Mouse (Mus musculus) intestine, postnatal 0 days (tissue): Measurements from ENCODE around the gene Xpr1. TPM values are rescaled to one million over a fixed set of nuclear protein-coding genes. Genes with fewer than 3 reads are reported as not detected.
A peak's percentile ranks its signal among the peaks of the same experiment; 100 is the strongest.

ENCODE experiments used
- ATAC-seq: fragments of 200-750 bp; cut with Nextera tagmentation; 2 replicates; pipeline ENCODE4 v1.8.0; 2017; ENCODE audit warnings: mild to moderate bottlenecking, moderate TSS enrichment, moderate library complexity
- H3K27ac ChIP-seq: fragments of 300-500 bp; sonication (generic); 2 replicates; pipeline ENCODE4 v1.5.1; 2014; ENCODE audit warnings: mild to moderate bottlenecking, low read depth, low read length, moderate library complexity
- H3K27me3 ChIP-seq: fragments of 300-500 bp; sonication (generic); replicated peaks from 2 replicates; pipeline ENCODE4 v1.6.1; 2014; ENCODE audit warnings: low read length, mixed read lengths; ENCODE audit not compliant: control insufficient read depth, insufficient read depth
- H3K36me3 ChIP-seq: fragments of 300-500 bp; sonication (generic); 2 replicates; pipeline ENCODE4 v1.6.1; 2014; ENCODE audit warnings: mild to moderate bottlenecking, moderate library complexity; ENCODE audit not compliant: control insufficient read depth, insufficient read depth
- H3K4me1 ChIP-seq: fragments of 300-500 bp; sonication (generic); replicated peaks from 2 replicates; pipeline ENCODE4 v1.6.1; 2014; ENCODE audit warnings: antibody characterized with exemption, low read length, mixed read lengths; ENCODE audit not compliant: control insufficient read depth, insufficient read depth
- H3K4me2 ChIP-seq: fragments of 300-500 bp; sonication (generic); replicated peaks from 2 replicates; pipeline ENCODE4 v1.6.1; 2014; ENCODE audit warnings: low read depth, mild to moderate bottlenecking, moderate library complexity
- H3K4me3 ChIP-seq: fragments of 300-500 bp; sonication (generic); 2 replicates; pipeline ENCODE4 v1.5.1; 2014; ENCODE audit warnings: low read depth, low read length
- H3K9ac ChIP-seq: fragments of 300-500 bp; sonication (generic); 2 replicates; pipeline ENCODE4 v1.6.1; 2014; ENCODE audit warnings: mild to moderate bottlenecking, low read depth, low read length
- H3K9me3 ChIP-seq: fragments of 300-500 bp; sonication (generic); 2 replicates; pipeline ENCODE4 v1.6.1; 2016; ENCODE audit warnings: mixed run types; ENCODE audit not compliant: control insufficient read depth
- CTCF ChIP-seq: sonication (generic); IDR thresholded peaks from 2 replicates; pipeline ENCODE4 v1.5.1; 2016; ENCODE audit warnings: low read depth, mild to moderate bottlenecking, control low read depth, antibody characterized with exemption, moderate library complexity
- WGBS: fragments of 180-500 bp; shearing (Covaris S2); extraction: QIAGEN DNeasy Blood & Tissue Kit; methylation state at CpG from one replicate; pipeline ENCODE4 v1.1.7; 2014; 5-methylcytosine and 5-hydroxymethylcytosine counted together
- microRNA-seq: library from miRNA; unstranded; fragments of <30 nt; microRNA quantifications from one replicate; pipeline ENCODE4, GENCODE M21; 2016
- polyA plus RNA-seq: library from polyadenylated mRNA; unstranded; fragments of >200 nt; fragmentation: Nextera tagmentation; extraction: Ambion mirVana; gene quantifications from 2 replicates; pipeline ENCODE4 v1.2.1, GENCODE M21; 2015

The Xpr1 gene
- polyA plus RNA-seq, 1 experiment from 2014 or later, result 5.8 TPM

GRCm38 (mm10) chr1:155235641-155236040, 181.6 kb downstream of the Xpr1 start:
- H3K4me3 ChIP-seq, result no peak overlapping the region
- no peak overlapping the region for H3K9ac ChIP-seq
- no peaks in the 10 kb centered on the region for H3K4me1 ChIP-seq
- no peak for ATAC-seq
- H3K36me3 ChIP-seq, result no peaks in the 10 kb centered on the region
- TF ChIP-seq CTCF, result no peak
- WGBS, result 12% methylated on average over 2 of the region's 2 CpGs
- no peaks in the 10 kb centered on the region for H3K27me3 ChIP-seq
- H3K27ac ChIP-seq, result no peak overlapping the region
- H3K9me3 ChIP-seq, result no peaks in the 10 kb centered on the region
- H3K4me2 ChIP-seq, result no peak overlapping the region

- Histone ChIP-seq H3K4me3 (no peak overlapping the region), H3K27me3 (no peaks in the 10 kb centered on the region), H3K27ac (no peak overlapping the region), H3K4me2 (no peak overlapping the region), H3K9me3 (no peaks in the 10 kb centered on the region), H3K4me1 (no peaks in the 10 kb centered on the region), H3K9ac (no peak overlapping the region), H3K36me3 (no peaks in the 10 kb centered on the region)
- 0 out of 2 replicates have a peak, but pooled peaks have one; percentile 25 for ATAC-seq
- WGBS, result 48% methylated on average over 14 of the region's 14 CpGs
- no peak for TF ChIP-seq CTCF
Measured at GRCm38 (mm10) chr1:155233931-155234607, 183.1 kb downstream of the Xpr1 start.

- Histone ChIP-seq H3K36me3 (no peaks in the 10 kb centered on the region), H3K4me1 (no peaks in the 10 kb centered on the region), H3K27ac (no peak overlapping the region), H3K9ac (no peak overlapping the region), H3K27me3 (no peaks in the 10 kb centered on the region), H3K9me3 (no peaks in the 10 kb centered on the region), H3K4me3 (no peak overlapping the region), H3K4me2 (no peak overlapping the region)
- WGBS, result 82% methylated on average over 9 of the region's 9 CpGs
- TF ChIP-seq CTCF, result no peak
- ATAC-seq, result no peak
Measured at GRCm38 (mm10) chr1:155233378-155233777, 183.8 kb downstream of the Xpr1 start.

GRCm38 (mm10) chr1:155232786-155233185, 184.4 kb downstream of the Xpr1 start:
- H3K4me1 ChIP-seq, result no peaks in the 10 kb centered on the region
- no peak for ATAC-seq
- whole genome bisulfite sequencing, result 80% methylated on average over 6 of the region's 6 CpGs

GRCm38 (mm10) chr1:155232385-155232784, 184.8 kb downstream of the Xpr1 start:
- ATAC-seq, result no peak
- no peak overlapping the region for H3K4me2 ChIP-seq
- H3K27ac ChIP-seq, result no peak overlapping the region
- TF ChIP-seq CTCF, result no peak
- 73% methylated on average over 12 of the region's 12 CpGs for WGBS
- no peaks in the 10 kb centered on the region for H3K9me3 ChIP-seq
- H3K27me3 ChIP-seq, result no peaks in the 10 kb centered on the region
- no peak overlapping the region for H3K4me3 ChIP-seq
- no peaks in the 10 kb centered on the region for H3K4me1 ChIP-seq
- no peak overlapping the region for H3K9ac ChIP-seq
- no peaks in the 10 kb centered on the region for H3K36me3 ChIP-seq

More at GRCm38 (mm10) chr1:155232786-155233185, 184.4 kb downstream of the Xpr1 start:
- no peaks in the 10 kb centered on the region for H3K36me3 ChIP-seq
- no peak overlapping the region for H3K4me2 ChIP-seq
- H3K27me3 ChIP-seq, result no peaks in the 10 kb centered on the region
- H3K9me3 ChIP-seq, result no peaks in the 10 kb centered on the region
- H3K27ac ChIP-seq, result no peak overlapping the region
- no peak for TF ChIP-seq CTCF
- no peak overlapping the region for H3K4me3 ChIP-seq
- no peak overlapping the region for H3K9ac ChIP-seq

- H3K4me2 ChIP-seq, result no peak overlapping the region
- H3K36me3 ChIP-seq, result 0 out of 2 replicates have a peak, but pooled peaks cover 11% of the 10 kb centered on the region
- H3K4me1 ChIP-seq, result no peaks in the 10 kb centered on the region
- TF ChIP-seq CTCF, result no peak
- ATAC-seq, result no peak
- no peak overlapping the region for H3K9ac ChIP-seq
- H3K27ac ChIP-seq, result no peak overlapping the region
- WGBS, result 48% methylated on average over 14 of the region's 14 CpGs
- no peak overlapping the region for H3K4me3 ChIP-seq
- H3K27me3 ChIP-seq, result no peaks in the 10 kb centered on the region
- H3K9me3 ChIP-seq, result no peaks in the 10 kb centered on the region
Measured at GRCm38 (mm10) chr1:155229464-155230411, 187.5 kb downstream of the Xpr1 start.

Small RNAs within 50 kb of the gene (microRNA-seq; reads per million reads assigned to microRNA genes)
- not detected for gene Gm22569

Other genes with a start within 250 kb of the Xpr1 start
- 1.0 and 1.3 TPM in 2 replicates for gene BC034090, start 173.0 kb downstream of the Xpr1 start, polyA plus RNA-seq
- gene Acbd6, start 140.7 kb upstream of the Xpr1 start, polyA plus RNA-seq, result 49.4 and 49.7 TPM in 2 replicates